Mouse (Mus musculus): ENCODE data around the gene Gm43517. TPM values are rescaled to one million over a fixed set of nuclear protein-coding genes. Genes with fewer than 3 reads are reported as not detected.

The Gm43517 gene
- polyA plus RNA-seq, 1 experiment from 2014 or later: not detected

DNA sequence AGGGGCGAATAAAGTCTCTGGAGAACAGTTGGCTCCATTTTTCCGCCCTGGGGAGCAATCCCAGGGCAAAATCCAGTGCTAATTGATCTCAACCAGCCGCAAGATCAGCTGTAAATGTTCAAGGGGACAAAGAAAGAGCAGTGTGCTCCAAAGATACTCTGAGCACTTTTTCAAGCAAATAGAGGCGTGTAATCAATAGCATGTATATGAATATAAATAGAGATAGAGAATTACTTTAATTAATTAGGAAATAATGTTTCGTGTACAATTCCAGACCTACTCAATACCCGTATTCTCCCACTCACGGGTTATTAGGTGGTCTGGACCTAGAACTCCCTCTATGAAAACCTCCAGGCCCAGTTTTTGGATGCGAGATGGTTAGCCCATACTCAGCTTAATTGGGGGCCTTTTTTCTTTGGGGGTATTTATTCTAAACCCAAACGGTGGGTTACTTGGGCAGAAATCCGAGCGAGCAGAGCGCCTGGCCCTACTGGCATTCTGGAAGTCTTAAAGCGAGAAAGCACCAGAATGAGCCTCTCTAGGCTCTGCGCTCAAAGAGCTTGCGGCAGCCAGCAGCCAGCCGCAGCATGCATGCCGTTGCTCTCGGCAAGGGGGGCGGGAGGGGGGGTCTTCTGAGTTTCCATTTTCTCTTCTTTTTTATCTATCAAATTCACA, 8.5 kb upstream of the Gm43517 start:
- Histone ChIP-seq H3K27me3 (ENCODE audit: control insufficient read depth, insufficient read depth, low read length) (peaks cover 86% of the 10 kb centered on the region), H3K4me1 (ENCODE audit: control insufficient read depth, insufficient read depth, low read length) (no peaks in the 10 kb centered on the region), H3K4me2 (ENCODE audit: low read depth, low read length) (no peak overlapping the region), H3K27ac (ENCODE audit: low read length) (no peak overlapping the region), H3K36me3 (ENCODE audit: control insufficient read depth, insufficient read depth) (no peaks in the 10 kb centered on the region), H3K9me3 (replicated peaks; ENCODE audit: control insufficient read depth, low read length) (no peaks in the 10 kb centered on the region), H3K9ac (ENCODE audit: low read length) (no peak overlapping the region), H3K4me3 (ENCODE audit: low read length) (no peak overlapping the region)
- no peak for ATAC-seq (replicated peaks; ENCODE audit: extremely low read depth, insufficient read depth, low FRiP score)
- 3% methylated on average over 19 of the region's 19 CpGs for WGBS

- H3K4me1 ChIP-seq (ENCODE audit: control insufficient read depth, insufficient read depth, low read length): no peaks in the 10 kb centered on the region
- 3% methylated on average over 15 of the region's 15 CpGs for WGBS
Observed at GRCm38 (mm10) chr12:49377281-49377970, 7.5 kb upstream of the Gm43517 start.

GRCm38 (mm10) chr12:49378920-49379319, 6.1 kb upstream of the Gm43517 start:
- no peak overlapping the region for H3K9ac ChIP-seq (ENCODE audit: low read length)
- no peak overlapping the region for H3K4me3 ChIP-seq (ENCODE audit: low read length)
- H3K36me3 ChIP-seq (ENCODE audit: control insufficient read depth, insufficient read depth): no peaks in the 10 kb centered on the region
- H3K4me1 ChIP-seq (ENCODE audit: control insufficient read depth, insufficient read depth, low read length): peaks cover 2% of the 10 kb centered on the region; the same call in 1 of the 2 replicates
- 8% methylated on average over 1 of the region's 1 CpGs for WGBS
- H3K9me3 ChIP-seq (replicated peaks; ENCODE audit: control insufficient read depth, low read length): no peaks in the 10 kb centered on the region
- ATAC-seq (replicated peaks; ENCODE audit: extremely low read depth, insufficient read depth, low FRiP score): no peak
- no peak overlapping the region for H3K4me2 ChIP-seq (ENCODE audit: low read depth, low read length)
- H3K27ac ChIP-seq (ENCODE audit: low read length): no peak overlapping the region
- peaks cover 91% of the 10 kb centered on the region for H3K27me3 ChIP-seq (ENCODE audit: control insufficient read depth, insufficient read depth, low read length)

More at GRCm38 (mm10) chr12:49377281-49377970, 7.5 kb upstream of the Gm43517 start:
- H3K27me3 ChIP-seq (ENCODE audit: control insufficient read depth, insufficient read depth, low read length): peaks cover 91% of the 10 kb centered on the region
- H3K9ac ChIP-seq (ENCODE audit: low read length): no peak overlapping the region
- H3K27ac ChIP-seq (ENCODE audit: low read length): no peak overlapping the region
- H3K9me3 ChIP-seq (replicated peaks; ENCODE audit: control insufficient read depth, low read length): no peaks in the 10 kb centered on the region
- ATAC-seq (replicated peaks; ENCODE audit: extremely low read depth, insufficient read depth, low FRiP score): no peak
- H3K4me2 ChIP-seq (ENCODE audit: low read depth, low read length): no peak overlapping the region
- no peak overlapping the region for H3K4me3 ChIP-seq (ENCODE audit: low read length)
- H3K36me3 ChIP-seq (ENCODE audit: control insufficient read depth, insufficient read depth): no peaks in the 10 kb centered on the region

DNA sequence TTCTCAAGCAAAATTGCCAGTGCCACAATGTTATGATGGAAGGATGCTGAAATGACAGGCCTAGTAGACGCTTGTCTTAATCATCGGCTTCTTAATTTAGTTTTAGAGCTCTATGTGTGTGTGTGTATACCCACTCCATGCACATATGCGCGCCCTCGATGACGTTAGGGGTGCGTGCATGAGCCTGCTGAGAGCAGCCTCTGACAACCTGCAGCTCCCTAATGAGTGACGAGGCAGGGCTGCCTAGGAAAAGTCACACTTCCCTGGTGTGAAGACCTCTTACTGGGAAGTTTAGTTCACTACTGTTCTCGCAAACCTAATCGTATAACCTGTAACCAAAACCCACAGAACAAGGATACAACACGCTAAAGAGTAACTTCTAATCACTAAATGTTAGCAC, 5.5 kb upstream of the Gm43517 start:
- H3K4me1 ChIP-seq (ENCODE audit: control insufficient read depth, insufficient read depth, low read length): peaks cover 2% of the 10 kb centered on the region; the same call in 1 of the 2 replicates
- H3K4me3 ChIP-seq (ENCODE audit: low read length): no peak overlapping the region
- 5% methylated on average over 11 of the region's 11 CpGs for WGBS
- no peak overlapping the region for H3K9ac ChIP-seq (ENCODE audit: low read length)
- H3K9me3 ChIP-seq (replicated peaks; ENCODE audit: control insufficient read depth, low read length): no peaks in the 10 kb centered on the region
- ATAC-seq (replicated peaks; ENCODE audit: extremely low read depth, insufficient read depth, low FRiP score): no peak
- H3K4me2 ChIP-seq (ENCODE audit: low read depth, low read length): no peak overlapping the region
- no peak overlapping the region for H3K27ac ChIP-seq (ENCODE audit: low read length)
- peaks cover 90% of the 10 kb centered on the region for H3K27me3 ChIP-seq (ENCODE audit: control insufficient read depth, insufficient read depth, low read length)
- H3K36me3 ChIP-seq (ENCODE audit: control insufficient read depth, insufficient read depth): no peaks in the 10 kb centered on the region

GRCm38 (mm10) chr12:49380442-49380841, 4.5 kb upstream of the Gm43517 start:
- no peaks in the 10 kb centered on the region for H3K36me3 ChIP-seq (ENCODE audit: control insufficient read depth, insufficient read depth)
- ATAC-seq (replicated peaks; ENCODE audit: extremely low read depth, insufficient read depth, low FRiP score): no peak
- no peak overlapping the region for H3K4me3 ChIP-seq (ENCODE audit: low read length)
- H3K4me2 ChIP-seq (ENCODE audit: low read depth, low read length): no peak overlapping the region
- peaks cover 2% of the 10 kb centered on the region; the same call in 1 of the 2 replicates for H3K4me1 ChIP-seq (ENCODE audit: control insufficient read depth, insufficient read depth, low read length)
- H3K27me3 ChIP-seq (ENCODE audit: control insufficient read depth, insufficient read depth, low read length): peaks cover 94% of the 10 kb centered on the region
- no peak overlapping the region for H3K27ac ChIP-seq (ENCODE audit: low read length)
- H3K9ac ChIP-seq (ENCODE audit: low read length): no peak overlapping the region
- 0 out of 2 replicates have a peak, but pooled peaks cover 2% of the 10 kb centered on the region for H3K9me3 ChIP-seq (replicated peaks; ENCODE audit: control insufficient read depth, low read length)
- WGBS: 4% methylated on average over 4 of the region's 4 CpGs

DNA sequence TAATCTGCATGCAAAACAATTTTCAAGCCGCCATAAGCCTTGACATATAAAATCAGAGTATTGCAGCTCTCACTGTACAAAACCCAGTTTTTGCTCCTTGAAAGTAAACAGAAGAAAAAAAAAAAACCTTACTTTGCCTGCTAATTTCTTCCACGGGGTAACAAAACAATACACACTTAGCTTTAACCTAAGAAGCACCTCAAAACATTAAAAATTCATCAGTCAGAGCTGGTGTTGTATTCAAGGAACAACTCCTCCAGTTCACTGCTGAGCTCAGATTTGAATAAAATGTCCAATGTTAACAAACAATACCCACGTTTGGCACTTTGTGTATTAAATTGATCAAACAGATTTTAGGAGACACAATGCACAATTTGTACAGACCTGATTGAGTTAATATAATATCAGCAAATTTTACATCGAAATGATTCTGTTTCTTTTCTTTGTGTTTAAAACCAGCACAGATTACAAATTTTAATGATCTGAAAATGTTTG, 3.9 kb upstream of the Gm43517 start:
- Histone ChIP-seq H3K4me3 (ENCODE audit: low read length) (no peak overlapping the region), H3K27me3 (ENCODE audit: control insufficient read depth, insufficient read depth, low read length) (peaks cover 94% of the 10 kb centered on the region), H3K27ac (ENCODE audit: low read length) (no peak overlapping the region), H3K36me3 (ENCODE audit: control insufficient read depth, insufficient read depth) (no peaks in the 10 kb centered on the region), H3K9ac (ENCODE audit: low read length) (no peak overlapping the region), H3K4me1 (ENCODE audit: control insufficient read depth, insufficient read depth, low read length) (peaks cover 2% of the 10 kb centered on the region; the same call in 1 of the 2 replicates), H3K4me2 (ENCODE audit: low read depth, low read length) (no peak overlapping the region), H3K9me3 (replicated peaks; ENCODE audit: control insufficient read depth, low read length) (0 out of 2 replicates have a peak, but pooled peaks cover 2% of the 10 kb centered on the region)
- ATAC-seq (replicated peaks; ENCODE audit: extremely low read depth, insufficient read depth, low FRiP score): no peak
- 9% methylated on average over 4 of the region's 4 CpGs for WGBS

DNA sequence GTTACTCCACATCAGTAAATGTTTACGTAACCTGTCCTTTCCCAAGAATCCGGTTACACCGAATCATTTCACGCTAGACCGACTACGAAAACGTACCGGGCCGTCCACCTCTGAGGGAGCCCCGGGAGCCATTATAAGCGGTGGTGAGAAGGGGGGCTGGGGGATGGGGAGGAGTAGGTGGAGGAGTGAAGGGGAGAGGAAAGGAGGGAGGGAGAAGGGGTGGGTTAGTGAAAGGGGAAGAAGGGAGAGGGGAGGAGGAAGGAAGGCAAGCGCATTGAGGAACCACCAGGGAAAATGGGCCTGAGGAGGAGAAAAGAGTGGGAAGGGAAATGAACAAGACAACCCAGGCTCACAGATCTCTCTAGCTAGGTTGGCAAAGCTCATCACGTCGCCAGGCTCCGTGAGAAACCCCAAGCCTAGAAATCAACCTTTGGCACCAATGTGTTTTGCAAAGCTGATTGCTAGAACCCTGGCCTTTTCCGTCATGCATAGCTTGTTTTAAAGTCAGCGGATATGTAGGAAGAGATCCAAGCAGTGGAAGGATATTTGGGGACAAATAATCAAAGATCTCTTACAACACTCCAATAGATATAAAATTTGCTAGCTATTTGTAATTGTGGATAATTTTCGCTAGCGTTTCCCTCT, 3.1 kb upstream of the Gm43517 start:
- no peak overlapping the region for H3K4me2 ChIP-seq (ENCODE audit: low read depth, low read length)
- no peak overlapping the region for H3K4me3 ChIP-seq (ENCODE audit: low read length)
- H3K36me3 ChIP-seq (ENCODE audit: control insufficient read depth, insufficient read depth): no peaks in the 10 kb centered on the region
- no peak overlapping the region for H3K9ac ChIP-seq (ENCODE audit: low read length)
- 0 out of 2 replicates have a peak, but pooled peaks cover 2% of the 10 kb centered on the region for H3K9me3 ChIP-seq (replicated peaks; ENCODE audit: control insufficient read depth, low read length)
- ATAC-seq (replicated peaks; ENCODE audit: extremely low read depth, insufficient read depth, low FRiP score): no peak
- H3K27ac ChIP-seq (ENCODE audit: low read length): no peak overlapping the region
- peaks cover 90% of the 10 kb centered on the region for H3K27me3 ChIP-seq (ENCODE audit: control insufficient read depth, insufficient read depth, low read length)
- WGBS: 2% methylated on average over 19 of the region's 19 CpGs
- H3K4me1 ChIP-seq (ENCODE audit: control insufficient read depth, insufficient read depth, low read length): peaks cover 2% of the 10 kb centered on the region; the same call in 1 of the 2 replicates

DNA sequence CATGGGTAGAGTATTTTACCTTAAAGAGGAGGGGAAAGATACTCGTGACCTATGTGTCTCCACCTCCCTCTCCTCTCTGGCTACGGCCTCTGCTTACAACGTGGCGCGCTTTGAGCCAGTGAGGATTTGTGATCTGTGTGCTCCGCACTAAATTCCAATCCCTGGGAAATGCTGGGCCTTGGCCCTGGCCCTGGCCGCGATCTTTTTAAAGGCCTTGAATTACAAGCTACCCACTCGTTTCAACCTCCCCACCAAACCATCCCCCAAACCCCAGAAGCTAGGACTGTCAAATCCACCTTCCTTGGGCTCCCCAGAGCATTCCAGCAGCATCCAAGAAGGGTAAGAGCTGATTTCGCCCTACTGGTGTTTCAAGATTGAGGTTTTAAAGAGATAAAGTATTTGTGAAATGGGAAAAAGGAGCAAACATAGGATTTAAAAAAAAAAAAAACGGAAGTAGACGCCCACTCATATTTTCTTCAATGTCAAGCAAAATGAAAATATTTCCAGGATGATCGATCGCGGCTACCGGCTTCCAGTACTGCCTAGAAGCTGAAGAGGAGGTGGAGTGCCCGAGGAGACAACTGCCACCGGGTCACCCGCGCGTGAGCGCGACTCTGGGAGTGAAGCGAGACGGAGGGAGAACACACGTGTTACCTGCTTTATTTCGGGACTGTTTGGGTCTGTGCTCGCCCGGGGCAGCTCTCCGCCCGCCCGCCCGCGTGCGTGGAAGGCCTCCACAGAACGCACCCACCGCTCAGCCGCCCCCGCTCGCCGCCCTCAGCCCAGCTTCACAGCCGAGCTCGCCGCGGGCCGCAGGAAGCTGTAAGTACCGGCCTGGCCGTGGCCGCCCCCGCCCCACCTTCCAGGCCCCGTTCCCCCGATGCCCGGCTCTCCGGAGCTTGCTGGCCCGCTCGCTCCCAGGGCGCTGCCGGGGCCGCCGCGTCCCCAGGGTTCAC, 2.1 kb upstream of the Gm43517 start, which contains the start of gene Foxg1:
TSS of gene Foxg1 (plus strand) at position 96 of the 956 bp plus-strand sequence.
- H3K4me3 ChIP-seq (ENCODE audit: low read length): peak within 1 kb of the TSS; percentile 48
- peak within 1 kb of the TSS; percentile 57 for H3K4me2 ChIP-seq (ENCODE audit: low read depth, low read length)
- H3K27me3 ChIP-seq (ENCODE audit: control insufficient read depth, insufficient read depth, low read length): peaks cover 82% of the 10 kb centered on the region
- H3K9me3 ChIP-seq (replicated peaks; ENCODE audit: control insufficient read depth, low read length): 0 out of 2 replicates have a peak, but pooled peaks cover 2% of the 10 kb centered on the region
- no peaks in the 10 kb centered on the region for H3K36me3 ChIP-seq (ENCODE audit: control insufficient read depth, insufficient read depth)
- no peak within 1 kb of the TSS for H3K27ac ChIP-seq (ENCODE audit: low read length)
- H3K4me1 ChIP-seq (ENCODE audit: control insufficient read depth, insufficient read depth, low read length): peaks cover 2% of the 10 kb centered on the region; the same call in 1 of the 2 replicates
- WGBS: under 1% methylated on average over 61 of the region's 61 CpGs
- no peak within 1 kb of the TSS; the same call in 1 of the 2 replicates for H3K9ac ChIP-seq (ENCODE audit: low read length)
- ATAC-seq (replicated peaks; ENCODE audit: extremely low read depth, insufficient read depth, low FRiP score): no peak
